Mouse (Mus musculus) myocyte (in vitro differentiated cells): ENCODE results near the gene Wdr63.

ENCODE experiments used
- CEBPB ChIP-seq: IDR thresholded peaks from 2 replicates; pipeline ENCODE4 v1.6.1; 2011; ENCODE audit warnings: mild to moderate bottlenecking, moderate library complexity; ENCODE audit not compliant: poor library complexity, insufficient read depth, severe bottlenecking
- E2F4 ChIP-seq: IDR thresholded peaks from one replicate; pipeline ENCODE4 v1.6.1; 2011; ENCODE audit warnings: mild to moderate bottlenecking, control low read depth, moderate library complexity; ENCODE audit not compliant: insufficient read depth
- MAX ChIP-seq: IDR thresholded peaks from one replicate; pipeline ENCODE4 v1.6.1; 2011; ENCODE audit warnings: low read depth, mild to moderate bottlenecking, control low read depth
- MYOD1 ChIP-seq, 3 experiments: IDR thresholded peaks; one replicate each; pipeline ENCODE4 v1.6.1; 2011; ENCODE audit warnings: control low read depth in 2 of 3, low read depth in 2 of 3, mild to moderate bottlenecking in 2 of 3, moderate library complexity in 1 of 3; ENCODE audit not compliant: insufficient read length in 2 of 3, control insufficient read depth in 1 of 3
- POLR2A ChIP-seq: IDR thresholded peaks from one replicate; pipeline ENCODE4 v1.6.1; 2011; ENCODE audit warnings: low read depth, mild to moderate bottlenecking, control low read depth, moderate library complexity; ENCODE audit not compliant: insufficient read length
- POLR2AphosphoS2 ChIP-seq: IDR thresholded peaks from one replicate; pipeline ENCODE4 v1.6.1; 2011; ENCODE audit warnings: low read depth, control low read depth; ENCODE audit not compliant: insufficient read length
- SRF ChIP-seq: IDR thresholded peaks from one replicate; pipeline ENCODE4 v1.6.1; 2011; ENCODE audit warnings: low read depth; ENCODE audit not compliant: control insufficient read depth, insufficient read length
- USF1 ChIP-seq: IDR thresholded peaks from one replicate; pipeline ENCODE4 v1.6.1; 2011; ENCODE audit warnings: low read depth, mild to moderate bottlenecking, control low read depth, moderate library complexity

DNA sequence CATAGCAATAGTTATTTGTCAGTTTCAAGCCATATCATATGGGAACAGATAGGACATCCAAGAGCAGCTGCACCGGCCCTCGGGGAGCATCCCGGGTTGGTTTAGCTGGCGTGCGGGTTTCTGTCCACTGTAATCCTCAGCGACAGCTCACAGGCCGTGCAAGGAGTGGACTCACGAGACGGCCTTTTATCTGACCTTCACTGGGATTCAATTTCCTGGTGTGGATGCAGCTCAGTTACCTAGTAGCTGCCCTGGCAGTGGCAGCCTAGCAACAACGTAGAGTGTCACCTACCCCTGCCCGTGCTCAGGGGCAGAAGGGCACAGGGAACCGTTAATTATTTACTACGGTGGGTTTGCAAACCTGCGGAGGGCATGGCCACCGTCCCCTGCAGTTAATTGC is 70.0 kb downstream of the Wdr63 start:
- TF ChIP-seq E2F4: no peak
- no peak for TF ChIP-seq POLR2A
- TF ChIP-seq MYOD1 (IDR thresholded peaks at IDR 0.05; ENCODE audit: control insufficient read depth in 1 of 3, insufficient read length in 2 of 3, low read depth in 2 of 3): no peak
- TF ChIP-seq MAX: no peak
- no peak for TF ChIP-seq POLR2AphosphoS2
- TF ChIP-seq USF1: no peak
- no peak for TF ChIP-seq SRF
- no peak for TF ChIP-seq CEBPB
